Mouse (Mus musculus) cerebellum, adult 8-10 months (tissue): ENCODE measurements around the gene Calr.

ENCODE experiments used
- DNase-seq: peaks from one replicate; pipeline ENCODE4 v3.0.0; 2022

The Calr gene

DNA sequence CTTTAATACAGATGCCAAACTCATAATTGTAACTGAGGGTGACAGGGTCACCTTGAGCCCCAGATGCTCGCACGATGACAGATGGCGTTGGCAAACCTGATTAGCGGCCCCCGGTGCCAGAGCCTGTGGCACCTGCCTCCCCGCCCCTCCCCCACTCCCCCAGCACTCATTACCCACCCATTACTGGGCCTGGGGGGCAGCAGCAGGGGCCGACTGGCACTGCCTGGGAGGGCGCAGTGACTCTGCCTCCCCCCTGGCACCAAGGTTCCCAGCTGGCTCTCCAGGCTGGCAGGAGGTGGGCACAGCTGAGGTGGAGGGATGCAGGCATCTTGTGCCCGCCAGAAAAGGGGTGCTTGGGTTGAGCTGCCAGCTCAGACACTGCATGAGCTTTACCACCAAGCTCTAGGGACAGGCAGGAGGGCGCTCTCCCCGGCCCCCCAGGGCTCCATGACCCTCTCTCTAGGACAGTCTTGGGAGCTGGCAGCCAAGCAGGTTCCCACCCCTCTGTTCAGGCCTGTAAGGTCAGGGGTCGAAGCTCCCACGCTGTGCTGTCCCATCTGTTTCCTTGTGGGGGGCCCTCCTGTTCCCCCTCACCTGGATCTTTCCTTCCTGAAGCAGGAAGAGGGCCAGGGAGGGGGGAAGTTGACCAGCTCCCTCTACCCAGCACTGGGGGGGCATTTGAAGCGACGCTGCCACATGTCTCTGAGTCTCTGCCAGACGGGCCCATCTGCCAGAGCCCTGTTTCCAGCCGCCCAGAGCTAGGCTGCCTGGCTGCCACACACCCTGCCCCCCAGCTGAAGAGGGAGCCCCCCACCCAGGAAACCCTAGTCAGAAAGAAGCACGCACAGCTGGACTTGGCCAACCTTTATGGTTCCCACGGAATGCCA lies 31.9 kb downstream of the Calr start:
- peak; percentile 63 for DNase-seq

DNA sequence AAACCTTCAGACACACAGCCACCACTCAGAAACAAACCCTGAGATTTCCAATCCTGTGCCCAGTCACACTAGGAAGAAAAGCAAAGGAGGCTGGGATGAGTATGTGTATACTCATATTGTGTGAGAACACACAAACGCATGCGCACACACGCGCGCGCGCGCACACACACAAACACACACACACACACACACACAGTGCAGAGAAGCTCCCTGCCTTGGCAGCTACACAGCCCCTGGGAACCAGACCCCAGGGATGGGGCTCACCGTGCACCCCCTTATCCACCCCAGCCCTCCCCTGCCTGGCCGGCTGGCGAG lies 32.5 kb downstream of the Calr start:
- peak; percentile 43 for DNase-seq

DNA sequence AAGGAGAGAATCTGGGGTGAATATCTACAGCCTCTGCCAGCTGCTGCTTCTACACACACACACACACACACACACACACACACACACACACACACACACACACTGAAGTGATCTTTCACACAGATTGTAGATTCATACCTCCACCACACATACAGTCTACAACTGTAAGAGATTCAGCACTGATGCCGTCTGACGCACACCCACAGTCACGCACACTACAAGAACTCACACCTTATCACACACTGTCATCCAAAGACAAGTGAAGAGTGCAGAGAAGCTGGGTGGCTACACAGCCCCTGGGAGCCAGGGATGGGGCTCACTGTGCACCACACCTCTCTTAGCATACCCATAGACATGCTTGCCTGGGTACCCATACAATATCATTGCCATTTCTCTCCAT lies 32.9 kb downstream of the Calr start:
- DNase-seq: peak; percentile 39

DNA sequence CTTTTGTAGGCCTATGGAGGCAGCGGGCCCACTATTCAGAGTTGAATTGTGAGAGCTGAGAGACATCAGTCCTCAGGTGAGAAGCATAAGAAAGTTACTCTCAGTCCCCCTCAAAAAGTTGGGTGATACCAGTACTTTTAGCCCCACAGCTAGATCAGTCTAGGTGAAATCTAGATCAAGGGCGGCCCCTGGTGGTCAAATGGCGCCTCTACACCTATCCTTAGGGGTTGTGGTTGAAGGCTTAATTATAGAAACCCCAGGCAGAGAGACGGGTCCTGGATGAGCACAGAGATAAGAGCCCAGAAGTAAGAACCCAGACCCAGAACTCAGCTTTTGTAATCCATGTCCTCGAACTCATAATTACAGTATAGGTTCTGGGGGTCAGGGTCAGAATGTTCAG lies 33.7 kb downstream of the Calr start:
- peak; percentile 89 for DNase-seq

DNA sequence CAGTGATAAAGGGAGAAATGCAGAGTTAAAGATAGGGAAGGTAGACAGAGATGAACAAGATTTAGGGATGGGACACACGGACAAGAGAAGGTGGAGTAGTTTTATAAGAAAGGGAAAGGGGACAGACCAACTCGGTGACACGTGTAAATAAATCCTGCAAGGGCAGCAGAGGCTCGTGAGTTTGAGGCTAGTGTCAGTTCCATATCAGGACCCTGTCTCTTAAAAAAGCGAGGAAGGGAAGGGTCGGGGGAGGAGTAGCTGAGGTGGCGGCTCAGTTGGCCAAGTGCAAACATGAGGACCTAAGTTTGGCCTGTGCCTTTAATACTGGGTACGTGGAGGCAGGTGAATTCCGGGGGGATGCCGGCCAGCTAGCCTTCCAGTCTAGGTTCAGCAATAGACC lies 35.4 kb downstream of the Calr start:
- DNase-seq: no peak

DNA sequence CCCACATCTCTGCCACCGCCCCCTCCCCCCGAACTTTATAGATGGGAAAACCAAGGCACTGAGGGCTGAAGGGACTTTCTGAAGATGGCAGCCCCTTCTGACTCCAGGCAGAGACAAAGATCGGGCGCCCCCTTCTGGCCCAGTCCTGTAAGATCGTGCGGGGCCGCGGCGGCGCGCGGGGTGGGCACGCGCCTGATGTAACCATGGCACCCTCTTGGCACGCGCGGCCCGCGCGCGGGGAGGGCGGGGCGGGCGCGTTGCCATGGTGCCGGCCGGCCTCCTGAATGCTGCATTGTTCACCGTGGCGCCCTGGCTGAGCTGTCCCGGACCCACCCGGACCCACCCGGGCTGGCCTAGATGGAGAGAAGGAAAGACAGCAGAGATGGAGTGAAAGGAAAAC lies 35.8 kb downstream of the Calr start:
- peak; percentile 98 for DNase-seq

DNA sequence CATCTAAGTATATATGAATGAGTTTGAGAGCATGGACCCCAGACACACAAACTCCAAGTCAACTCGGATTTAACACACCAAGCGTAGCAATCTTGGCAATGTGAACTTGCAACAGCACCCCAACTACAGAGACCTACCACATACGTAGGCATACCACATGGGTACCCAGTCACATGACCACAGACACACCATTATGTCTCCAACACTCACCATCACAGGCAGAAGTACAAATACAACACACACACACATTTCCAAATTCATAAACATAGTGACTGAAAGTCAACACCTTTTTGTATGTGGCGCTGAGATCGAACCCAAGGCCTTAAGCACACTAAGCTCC lies 36.8 kb downstream of the Calr start:
- no peak for DNase-seq

DNA sequence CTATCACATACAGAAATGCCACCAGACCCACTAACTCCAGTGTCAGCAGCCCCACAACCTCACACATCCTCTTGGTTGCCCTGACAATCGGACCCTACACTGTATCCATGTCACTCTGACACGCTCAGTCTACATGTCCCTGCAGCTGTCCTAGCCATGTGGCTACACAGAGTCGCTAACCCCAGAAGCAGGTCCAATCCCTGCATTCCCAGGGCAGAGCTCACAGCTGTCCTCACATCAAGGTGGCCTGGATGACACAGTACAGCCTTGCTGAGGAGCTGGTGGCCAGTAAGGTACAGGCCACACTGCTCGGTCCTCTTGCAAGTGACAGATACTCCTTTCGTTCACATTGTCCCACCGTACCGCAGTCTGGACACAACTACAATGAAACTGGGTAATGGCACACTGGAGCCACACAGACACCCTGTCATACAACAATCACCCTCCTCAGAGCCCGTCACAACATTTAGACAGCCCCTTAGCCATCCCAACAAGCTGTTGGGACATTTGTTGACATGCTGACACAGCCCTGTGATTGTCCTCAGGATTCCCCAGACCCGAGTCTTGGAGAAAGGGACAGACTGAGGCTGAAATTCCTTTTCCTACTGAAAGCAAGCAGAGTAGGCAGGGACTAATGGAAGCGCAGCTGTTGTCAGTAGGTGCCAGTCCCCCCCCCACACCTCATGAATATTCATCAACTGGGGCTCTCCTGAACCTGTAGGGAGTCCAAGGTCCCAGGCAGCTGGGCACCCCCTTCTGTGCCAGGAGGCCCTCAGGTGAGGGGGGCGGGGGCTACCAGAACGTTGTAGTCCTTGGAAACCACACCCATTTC lies 37.4 kb downstream of the Calr start:
- no peak for DNase-seq

DNA sequence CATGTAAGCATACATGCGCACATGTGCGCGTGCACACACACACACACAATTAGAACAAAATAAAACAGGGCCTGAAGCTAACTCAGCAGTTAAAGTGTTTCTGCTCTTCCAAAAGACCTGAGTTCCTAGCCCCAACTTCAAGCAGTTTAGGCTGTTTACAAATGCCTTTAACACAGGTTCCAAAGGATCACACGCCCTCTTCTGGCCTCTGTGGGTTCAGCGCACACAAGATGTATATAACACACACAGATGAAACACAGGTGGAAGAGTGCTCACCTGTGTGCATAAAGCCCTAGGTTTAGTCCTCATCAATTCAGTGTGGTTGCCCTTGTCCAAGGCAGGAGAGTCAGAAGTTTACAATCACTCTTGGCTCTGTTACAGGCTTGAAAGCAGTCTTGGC lies 40.7 kb downstream of the Calr start:
- no peak for DNase-seq

DNA sequence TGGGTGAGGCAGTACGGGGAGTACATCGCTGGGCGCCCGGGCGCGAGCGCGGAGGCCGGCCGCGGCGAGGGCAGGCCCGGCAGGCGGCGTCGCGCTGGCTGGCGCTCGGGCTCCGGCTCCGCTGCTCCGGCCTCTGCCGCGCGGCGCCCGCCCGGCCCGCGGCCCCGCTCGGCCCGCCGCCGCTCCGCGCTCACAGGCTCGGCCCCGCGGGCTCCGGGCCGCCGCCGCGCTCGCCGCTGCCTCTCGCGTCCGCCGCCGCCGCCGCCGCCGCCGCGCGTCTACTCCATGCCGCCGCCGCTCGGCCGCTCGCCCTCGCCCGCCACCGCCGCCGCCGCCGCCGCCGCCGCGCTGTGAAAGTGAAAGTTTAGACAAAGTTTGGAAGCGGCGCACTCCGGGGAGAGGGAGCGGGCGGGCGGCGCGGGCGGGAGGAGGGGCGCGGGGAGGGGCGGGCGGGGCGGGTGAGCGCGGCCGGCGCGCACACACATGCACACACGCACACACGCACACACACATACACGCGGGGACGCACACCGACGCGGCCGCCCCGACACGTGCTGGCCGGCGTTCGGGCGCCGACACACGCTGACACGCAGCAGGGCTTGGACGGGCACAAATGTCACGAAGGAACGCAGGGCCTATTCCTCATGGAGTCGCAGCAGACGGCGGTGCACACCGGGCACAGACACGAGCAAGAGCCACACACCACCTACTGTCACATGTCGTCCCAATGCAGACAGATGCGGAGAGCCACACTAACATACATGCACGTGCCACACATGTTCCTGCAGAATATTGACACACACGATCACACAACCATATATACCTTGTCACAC lies 46.5 kb downstream of the Calr start, which contains the start of gene Nfix:
Nfix (minus strand) TSS at position 346 of the 833 bp plus-strand sequence.
- peak; percentile 71 for DNase-seq

DNA sequence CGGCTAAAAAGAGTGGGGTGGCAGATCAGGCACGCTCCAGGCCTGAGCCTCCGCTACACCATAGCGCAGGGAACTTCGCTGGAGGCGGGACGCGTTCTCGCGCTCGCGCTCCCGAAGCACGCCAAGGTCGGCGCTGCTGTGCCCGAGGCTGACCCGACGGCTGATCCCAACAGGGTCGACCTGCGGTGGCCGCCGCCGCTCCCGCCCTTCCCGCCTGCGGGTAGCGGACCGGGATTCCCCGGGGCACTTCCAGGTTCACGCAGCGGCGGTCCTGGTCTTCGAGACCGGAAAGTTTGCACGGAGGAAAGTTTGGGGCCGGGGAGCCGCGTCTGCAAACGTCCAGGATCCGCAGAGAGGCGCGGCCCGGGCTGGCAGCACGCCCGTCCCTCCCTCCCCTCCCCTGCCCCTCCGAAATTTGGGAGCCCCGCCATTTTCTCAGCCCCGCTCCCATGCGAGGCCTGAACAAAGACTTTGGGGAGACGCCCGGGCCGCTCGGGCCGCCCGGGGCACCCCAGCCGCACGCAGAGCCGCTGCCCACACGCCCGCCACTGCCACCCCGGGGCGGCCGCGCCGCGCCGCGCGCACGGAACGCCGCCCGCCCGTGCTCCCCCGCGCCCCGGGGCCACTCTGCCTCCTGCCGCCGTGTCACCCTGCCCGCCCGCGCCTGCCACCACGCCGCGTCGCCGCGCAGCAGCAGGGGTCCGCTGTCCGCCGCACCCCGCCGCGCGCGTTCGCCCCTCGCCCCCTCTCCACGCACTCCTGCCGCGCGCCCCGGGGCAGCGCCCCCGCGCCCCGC lies 47.4 kb downstream of the Calr start:
- peak; percentile 65 for DNase-seq

DNA sequence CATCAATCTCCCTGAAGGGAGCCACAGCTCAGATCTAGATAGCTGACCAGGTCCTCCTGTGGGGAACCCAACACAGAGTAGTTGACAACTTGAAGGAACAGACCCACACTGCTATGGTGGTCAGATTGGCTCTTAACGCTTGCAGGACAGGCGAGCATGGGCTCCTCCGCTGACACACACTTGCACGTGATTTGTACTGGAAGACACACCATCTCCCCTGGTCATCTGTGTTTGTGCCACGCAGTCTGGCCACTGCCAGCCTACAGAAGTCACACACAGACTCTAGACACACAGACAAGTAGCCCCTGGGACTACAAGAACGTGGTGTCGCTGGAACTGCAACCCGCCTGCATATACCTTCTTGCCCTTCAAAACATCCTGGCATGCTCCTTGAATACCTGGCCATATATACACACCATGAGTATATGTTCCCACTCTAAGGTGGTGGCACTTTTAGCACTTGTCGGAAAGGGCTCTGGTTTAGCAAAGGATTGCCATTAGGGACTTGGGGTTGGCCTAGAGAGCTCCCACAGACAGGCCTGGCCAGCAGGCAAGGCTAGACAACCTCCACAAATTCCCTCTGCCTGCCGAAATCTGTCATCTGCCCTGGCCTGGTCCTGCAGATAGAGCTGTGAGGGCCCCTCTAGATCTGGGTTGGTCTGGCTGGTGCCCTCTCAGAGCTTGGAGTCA lies 48.1 kb downstream of the Calr start:
- peak; percentile 48 for DNase-seq

DNA sequence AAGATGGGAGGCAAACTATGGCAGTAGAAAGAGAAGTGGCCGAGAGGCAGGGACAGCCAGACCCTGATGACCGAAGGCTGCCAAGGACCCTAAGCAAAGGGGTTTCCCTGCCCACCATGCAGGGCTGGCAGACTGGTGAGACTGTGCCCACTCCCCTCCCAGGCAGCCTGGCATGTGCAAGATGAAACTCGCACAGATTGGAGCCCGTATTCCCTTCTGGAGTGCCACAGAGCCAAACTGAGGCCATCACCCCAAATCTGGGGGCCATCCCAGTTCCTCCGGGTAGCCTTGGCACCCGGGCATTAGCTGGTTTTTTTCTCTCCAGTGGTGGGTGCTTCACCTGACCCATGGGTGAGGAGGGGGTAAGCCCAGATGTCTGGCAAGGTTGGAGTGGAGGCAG lies 48.8 kb downstream of the Calr start:
- no peak for DNase-seq

DNA sequence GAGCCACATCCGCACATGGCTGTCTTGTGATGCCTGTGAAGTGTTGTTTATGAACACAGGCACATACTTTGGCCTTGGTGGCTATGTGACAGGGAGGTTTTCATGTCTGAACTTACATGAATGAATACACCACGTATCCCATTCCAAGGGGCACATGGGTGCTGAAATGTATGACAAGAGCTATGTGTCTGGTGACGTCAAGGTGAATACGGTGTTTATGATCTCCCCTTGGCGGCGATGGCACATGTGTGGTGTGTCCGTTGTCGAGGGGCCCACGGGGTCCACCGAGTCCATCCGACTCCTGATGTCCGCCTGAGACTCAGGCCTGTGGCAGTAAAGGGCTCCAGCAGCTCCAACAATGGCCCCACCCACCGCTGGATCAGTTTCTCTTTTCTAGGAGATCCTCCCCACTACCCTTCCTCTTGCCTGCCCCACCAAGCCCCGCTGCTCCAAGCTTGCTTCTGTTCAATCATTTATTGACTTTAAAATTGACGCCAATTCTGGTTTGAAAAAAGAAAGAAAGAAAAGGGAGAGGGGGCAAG lies 49.4 kb downstream of the Calr start:
- peak; percentile 26 for DNase-seq

DNA sequence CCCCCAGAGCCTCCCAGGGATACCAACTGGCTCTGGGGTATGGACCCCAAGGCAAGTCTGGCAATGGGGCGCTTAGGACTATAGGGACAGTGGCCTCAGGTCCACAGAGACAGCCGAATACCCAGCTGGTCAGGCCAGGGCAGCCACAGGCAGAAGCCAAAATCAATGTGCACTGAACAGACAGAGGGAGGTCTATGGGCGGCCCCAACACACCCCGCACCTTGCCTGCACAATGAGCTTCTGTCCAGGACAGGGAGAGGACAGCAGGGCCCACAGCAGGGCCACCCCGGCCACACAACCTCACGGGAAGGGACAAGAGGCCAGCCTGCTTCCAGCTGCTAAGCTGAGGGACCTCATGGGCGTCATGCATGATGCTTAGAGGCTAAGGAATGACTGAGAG lies 52.2 kb downstream of the Calr start:
- peak; percentile 72 for DNase-seq

DNA sequence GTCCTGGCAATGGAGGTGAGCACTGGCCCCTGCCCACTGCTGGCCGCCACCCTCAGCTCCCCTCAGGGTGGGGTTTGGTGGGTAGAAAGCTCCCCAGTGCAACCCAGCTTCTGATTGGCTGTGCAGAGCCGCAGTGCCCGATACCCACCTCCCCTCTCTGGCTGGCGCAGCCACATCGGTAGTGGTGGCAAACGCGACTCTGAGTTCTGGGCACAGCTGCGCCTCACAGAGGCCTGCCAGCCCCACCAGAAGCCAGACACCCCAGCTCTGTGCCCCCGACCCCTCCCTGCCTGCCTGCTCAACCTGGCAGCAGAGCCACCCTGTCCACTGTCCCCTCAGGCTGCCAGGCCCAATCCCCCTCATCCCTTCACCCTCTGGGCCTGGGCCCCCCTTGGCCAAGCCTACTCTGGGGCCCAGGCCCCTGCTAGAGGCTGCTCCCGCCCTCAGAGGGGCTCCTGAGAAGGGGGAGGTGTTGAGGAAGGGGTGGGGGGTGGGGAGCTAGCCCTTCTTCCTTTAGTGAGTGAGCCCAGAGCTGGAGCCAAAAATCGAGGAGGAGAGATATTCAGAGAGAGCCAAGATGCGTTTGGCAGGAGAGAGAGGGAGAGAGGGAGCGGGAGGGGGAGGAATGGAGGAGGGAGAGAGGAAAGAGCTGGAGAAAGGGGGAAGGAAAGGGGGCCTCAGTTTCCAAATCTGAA lies 52.8 kb downstream of the Calr start:
- DNase-seq: peak; percentile 77

DNA sequence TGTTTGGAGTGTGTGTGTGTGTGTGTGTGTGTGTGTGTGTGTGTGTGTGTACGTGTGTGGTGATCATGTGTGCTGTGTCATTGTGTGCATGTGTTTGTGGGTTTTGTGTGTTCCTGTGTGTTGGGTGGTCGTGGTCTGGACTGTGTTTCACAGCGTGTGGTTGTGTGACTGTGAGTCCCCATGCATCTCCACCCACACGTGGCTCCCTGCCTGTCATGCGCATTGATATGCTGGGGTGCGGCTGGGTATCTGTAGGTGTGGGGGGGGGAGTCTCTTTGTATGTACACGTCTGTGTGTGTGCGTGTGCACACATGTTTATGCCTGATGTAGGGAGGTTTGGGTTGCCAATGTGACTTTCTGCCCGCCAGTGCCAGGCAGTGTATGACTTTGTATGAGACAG lies 53.6 kb downstream of the Calr start:
- no peak for DNase-seq

DNA sequence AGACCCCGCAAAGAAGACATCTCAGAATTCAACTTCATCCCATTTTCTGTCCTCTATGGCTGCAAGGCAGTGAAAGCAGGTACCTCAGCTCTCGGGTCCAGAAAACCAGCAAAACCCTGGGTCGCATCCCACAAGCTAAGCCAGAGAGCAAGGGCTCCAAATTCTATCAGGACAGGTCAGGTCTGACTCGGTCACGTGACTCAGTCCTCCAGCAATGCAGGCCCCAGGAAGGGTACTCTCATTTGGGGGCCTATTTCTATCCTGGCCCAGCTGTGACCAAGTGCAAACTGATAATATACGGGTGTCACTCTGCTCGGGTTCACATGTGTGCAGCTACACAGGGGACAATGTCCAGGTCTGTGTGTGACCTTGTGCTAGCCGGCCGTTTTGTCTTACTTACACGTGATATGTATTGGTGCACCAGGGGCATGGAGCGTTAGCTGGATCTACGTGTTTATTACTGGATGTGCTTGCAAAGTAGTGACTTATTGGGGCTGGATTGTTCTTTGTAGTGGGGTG lies 54.2 kb downstream of the Calr start:
- no peak for DNase-seq
